Mouse (Mus musculus): ENCODE measurements around the gene Orai1.

Orai1 gene

GRCm38 (mm10) chr5:122997205-122998204 is 17.4 kb upstream of the Orai1 start:
- no peak for DNase-seq

GRCm38 (mm10) chr5:123000901-123001300 is 14.0 kb upstream of the Orai1 start:
- DNase-seq: no peak

DNA sequence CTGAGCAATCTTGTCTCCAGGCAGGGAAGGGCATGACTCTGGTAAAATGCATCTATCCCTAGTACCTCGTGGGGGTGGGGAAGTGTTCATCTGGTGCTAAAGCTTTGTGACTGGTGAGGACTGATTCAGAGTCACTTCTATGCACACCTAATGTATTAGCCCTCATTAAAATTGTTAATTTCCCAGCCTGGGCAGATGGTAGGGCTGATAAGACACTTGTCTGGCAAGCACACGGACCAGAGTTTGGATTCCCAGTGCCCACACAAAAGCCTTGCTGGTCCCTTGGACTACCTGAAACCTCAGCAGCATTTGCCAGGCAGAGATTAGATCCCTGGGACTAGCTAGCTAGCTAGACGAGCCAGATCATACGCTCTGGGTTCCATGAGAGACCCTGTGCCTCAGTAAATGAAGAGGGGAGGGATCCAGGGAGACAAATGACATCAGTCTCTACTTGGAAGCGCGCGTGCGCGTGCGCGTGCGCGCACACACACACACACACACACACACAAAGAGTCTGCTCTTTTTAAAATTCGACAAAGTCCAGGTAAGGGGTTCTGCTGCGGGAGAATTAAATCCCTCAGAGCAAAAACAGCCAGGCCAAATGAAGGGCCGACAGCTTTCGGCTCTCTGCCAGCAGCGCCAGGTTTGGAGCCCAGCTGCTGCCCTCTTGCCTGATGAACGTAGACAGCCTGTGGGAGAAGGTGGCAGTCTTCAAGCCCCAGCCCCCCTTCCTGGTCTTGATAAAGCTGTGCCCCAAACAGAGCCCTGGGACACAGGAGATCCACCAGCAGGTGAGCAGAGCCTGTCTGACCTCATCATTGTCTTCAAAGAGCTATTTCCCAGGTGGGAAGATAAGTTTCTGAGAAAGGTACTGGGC is 8.9 kb upstream of the Orai1 start:
- DNase-seq: no peak

DNA sequence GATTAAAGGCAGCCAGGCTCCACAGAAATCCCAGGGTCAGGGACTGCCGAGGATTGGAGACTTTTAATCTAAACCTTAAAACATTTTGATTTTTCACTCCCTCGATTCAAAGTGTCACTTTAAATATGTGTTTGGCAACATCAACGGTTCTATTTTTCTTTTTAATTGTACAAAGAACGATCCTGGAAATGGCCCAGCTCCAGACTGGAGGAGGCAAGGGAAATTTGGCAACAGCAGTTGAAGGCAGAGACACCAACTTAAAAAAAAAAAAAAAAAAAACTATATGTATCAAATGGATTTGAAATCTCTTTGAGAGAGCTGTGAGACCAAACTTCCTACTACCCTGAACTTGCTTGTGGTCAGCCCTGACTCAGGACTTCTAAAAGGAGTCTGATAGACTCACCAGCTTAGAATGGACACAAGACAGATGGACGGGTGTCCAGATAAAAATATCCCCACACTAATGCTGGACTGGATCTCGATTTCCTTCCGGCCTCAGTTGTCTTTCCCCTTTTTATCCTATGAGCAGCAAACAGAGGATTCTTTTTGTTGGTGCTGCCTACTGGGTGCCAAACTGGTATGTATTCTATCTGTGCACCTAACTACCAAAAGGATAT is 5.9 kb upstream of the Orai1 start:
- no peak for DNase-seq

DNA sequence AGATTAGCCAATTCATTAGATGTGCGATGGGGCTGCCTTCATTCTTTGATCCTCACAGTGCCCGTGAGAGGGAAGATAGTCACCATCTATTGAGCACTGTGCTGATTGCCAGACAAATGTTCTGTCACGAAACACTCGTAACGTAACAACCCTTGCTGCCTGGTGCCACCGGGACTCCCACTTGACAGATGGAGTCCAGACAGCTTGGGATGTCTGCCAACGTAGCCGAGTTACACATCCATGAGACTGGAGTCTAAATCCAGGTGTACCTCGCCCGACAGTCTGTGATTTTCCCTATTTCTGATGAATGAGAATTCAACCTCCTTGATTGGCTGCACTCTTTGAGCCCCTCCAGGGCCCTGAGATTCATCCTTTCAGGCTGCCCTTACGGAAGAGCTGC is 5.0 kb upstream of the Orai1 start:
- no peak for DNase-seq

DNA sequence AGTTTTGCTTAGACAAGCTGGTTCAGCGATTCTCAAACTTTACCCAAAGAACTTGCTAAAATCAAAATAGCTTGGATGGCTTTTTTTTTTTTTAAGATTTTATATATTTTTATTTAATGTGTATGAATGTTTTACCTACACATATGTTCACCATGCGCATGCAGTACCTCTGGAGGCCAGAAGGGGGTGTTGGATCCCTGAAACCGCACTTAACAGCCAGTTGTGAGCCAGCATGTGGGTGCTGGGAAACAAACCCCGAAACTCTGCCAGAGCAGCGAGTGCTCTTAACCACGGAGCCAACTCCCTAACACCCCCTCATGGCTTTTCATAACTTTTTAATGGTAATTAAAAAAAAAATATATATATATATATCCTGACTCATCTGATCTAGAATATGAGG is 4.1 kb upstream of the Orai1 start:
- DNase-seq: no peak

- DNase-seq: no peak
Observed at GRCm38 (mm10) chr5:123011705-123012104, 3.2 kb upstream of the Orai1 start.

DNA sequence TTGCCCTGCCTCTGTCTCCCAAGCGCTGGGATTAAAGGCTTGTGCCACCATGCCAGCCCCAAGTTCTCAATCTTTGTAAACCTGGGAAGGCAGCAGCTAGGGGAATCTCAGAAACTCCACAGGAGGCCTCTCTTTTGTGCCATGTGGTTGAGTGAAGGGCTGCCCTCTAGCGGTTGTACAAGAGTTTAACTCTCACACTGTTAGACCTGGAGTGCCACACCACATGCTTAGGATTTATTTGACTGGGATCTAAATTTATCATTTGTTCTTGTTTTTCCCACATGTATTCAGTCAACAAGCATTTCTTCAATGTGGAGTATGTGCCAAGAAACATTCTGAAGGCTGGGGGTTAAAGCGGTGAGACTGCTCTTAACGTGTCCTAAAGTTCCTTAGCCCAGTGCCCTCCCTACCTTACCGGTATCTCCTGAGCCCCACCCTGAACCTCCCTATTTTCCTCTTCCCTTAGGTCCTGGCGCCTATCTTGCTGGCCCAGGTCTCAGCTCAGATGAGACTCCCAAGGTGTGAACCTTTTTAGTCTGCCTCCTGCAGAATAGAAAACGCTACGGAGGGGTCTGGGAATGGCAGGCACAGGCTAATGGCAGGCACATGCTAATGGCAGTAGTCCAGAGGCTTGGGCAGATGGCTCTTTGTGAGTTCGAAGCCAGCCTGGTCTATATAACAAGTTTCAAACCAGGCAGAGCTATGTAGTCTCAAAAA is 1.1 kb upstream of the Orai1 start:
- DNase-seq: peak; percentile 63

GRCm38 (mm10) chr5:123015915-123016314 is 1.0 kb downstream of the Orai1 start:
- no peak for DNase-seq

DNA sequence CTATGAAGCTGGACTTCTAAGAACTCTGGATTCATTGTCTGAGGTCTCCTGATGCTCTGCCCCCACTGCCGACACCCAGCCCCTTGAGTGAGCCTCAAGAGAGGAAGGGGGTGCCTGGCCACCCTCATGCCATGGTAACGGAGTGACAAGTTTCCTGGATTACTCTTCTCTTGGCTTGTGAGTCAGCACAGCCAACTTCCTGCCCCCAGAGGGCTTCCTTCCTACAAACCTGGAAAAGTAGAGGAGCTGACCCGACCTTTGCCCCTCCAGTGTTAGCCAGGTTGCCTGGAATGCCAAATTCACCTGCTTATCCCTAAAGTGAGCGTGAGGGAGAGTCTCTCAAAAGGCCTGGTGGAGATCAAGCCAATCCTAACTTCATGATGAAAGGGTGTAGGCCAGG is 2.6 kb downstream of the Orai1 start:
- DNase-seq: no peak

DNA sequence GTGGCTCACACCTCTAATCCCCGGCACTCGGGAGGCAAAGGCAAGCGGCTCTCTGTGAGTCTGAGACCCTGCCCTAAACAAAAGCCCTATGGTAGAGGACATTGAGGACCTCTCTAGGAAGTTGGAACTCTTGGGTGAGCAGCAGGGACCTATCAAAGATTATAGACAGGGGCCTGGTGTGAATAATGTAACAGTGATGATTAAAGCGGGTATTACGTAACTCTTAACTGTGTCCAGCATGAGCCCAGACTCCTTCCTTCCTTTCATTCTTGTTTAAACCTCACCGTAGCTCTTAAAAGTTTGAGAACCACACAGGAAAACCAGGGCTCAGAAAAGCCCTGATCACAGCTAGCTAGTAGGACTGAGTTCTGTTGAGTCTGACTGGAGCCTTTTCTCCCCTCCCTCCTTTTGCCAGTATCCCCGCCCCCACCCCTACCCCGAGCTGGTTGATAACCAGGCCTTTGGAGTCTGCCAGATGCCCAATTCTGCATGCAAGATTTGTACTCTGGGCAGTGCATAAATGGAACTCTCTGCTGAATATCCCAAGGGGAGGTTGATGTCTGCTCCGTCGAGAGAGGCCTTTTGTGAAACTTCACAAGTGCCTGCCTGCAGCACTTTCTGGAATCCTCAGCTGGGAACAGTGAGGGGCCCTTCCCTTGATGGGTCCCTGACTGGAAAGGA is 4.6 kb downstream of the Orai1 start:
- DNase-seq: no peak

GRCm38 (mm10) chr5:123020426-123020825 is 5.6 kb downstream of the Orai1 start:
- DNase-seq: no peak

GRCm38 (mm10) chr5:123021438-123021837 is 6.6 kb downstream of the Orai1 start:
- DNase-seq: no peak

DNA sequence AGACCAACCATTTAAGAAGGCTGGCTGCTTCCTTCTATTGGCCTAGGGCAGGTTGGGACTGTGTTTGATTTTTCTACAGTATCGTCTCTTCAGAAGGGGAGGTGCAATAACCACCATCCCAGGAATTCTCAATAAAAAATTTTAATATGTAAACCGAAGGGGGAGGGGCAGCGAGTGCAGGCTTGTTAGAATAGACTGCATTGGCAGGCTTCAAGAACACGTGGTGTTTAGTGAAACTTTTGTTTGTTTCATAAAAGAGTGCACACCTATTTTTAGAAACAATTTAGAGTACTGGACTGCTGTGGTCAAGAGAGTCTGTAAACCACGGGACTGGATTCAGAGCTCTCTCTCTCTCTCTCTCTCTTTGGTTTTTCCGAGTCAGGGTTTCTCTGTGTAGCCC is 8.2 kb downstream of the Orai1 start:
- no peak for DNase-seq

DNA sequence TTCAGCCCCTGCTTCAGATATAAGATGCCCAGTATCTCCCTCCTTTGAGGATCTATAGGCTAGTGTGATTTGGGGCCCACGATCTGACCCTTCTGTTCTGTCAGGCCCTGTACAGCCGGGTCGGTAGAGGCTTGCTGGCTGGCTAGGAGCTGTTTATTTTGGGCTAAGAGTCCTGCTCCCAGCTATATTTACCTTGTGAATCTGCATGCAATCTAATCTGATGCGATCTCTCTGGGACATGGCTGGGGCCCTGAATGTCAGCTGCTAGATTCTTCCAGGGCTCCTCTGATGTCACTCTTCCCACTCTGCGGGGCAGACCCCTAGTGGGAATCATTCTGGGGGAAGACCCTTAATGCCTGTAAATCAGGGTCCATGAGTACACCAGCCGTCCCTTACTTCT is 9.4 kb downstream of the Orai1 start:
- DNase-seq: no peak

- no peak for DNase-seq
Observed at GRCm38 (mm10) chr5:123024965-123025573, 10.2 kb downstream of the Orai1 start.

DNA sequence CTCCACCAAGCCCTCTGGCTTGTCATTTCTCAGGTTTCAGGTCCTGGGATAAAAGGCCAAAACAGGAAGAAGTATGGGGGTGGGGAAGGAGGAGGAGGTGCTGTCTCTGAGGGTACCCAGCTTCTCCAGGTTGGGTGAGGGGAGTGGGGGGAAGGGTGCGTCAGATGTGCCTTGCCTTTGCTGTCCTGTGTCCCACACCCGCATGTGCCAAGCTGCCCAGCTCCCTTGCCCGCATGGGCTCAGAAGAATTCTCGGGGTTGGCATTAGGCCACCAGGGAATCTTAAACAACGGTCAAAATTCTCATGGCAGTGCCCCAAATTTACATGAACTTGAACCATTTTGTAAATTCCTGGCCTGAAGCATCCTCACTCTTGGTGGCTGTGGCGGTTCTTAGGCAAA is 11.5 kb downstream of the Orai1 start:
- no peak for DNase-seq

DNA sequence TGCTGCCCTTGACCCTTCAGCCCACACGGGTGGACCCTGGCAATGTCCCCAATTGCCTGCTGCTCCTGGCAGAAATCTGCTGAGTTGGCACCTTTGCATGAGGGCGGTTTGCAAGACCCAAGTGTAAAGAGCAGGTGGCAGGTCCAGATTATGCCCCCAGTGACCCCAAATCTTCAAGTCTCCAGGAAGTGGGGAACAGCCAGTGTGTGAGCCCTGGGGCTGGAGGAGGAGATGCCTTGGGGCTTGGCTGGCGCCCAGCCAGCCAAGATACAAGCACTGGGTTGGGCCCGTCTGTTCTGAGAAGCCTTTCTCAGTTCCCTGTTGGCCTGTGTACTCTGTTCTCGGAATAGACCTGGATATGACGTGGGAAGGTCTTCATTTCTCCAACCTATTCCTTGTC is 12.6 kb downstream of the Orai1 start:
- no peak for DNase-seq

GRCm38 (mm10) chr5:123029729-123030128 is 14.9 kb downstream of the Orai1 start:
- no peak for DNase-seq

DNA sequence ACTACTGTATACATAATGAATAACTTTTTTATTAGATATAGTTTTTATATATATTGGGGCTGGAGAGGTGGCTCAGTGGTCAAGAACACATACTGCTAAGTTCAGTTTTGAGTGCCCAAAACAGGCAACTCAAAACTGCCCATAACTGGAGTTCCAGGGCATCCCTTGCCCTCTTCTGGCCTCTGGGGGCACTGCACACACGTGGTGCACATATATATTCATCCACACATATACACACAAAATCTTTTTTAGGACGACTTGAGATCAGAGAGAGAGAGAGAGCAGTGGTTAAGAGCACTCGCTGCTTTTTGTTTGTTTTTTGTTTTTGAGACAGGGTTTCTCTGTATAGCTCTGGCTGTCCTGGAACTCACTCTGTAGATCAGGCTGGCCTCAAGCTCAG is 16.4 kb downstream of the Orai1 start:
- no peak for DNase-seq

DNA sequence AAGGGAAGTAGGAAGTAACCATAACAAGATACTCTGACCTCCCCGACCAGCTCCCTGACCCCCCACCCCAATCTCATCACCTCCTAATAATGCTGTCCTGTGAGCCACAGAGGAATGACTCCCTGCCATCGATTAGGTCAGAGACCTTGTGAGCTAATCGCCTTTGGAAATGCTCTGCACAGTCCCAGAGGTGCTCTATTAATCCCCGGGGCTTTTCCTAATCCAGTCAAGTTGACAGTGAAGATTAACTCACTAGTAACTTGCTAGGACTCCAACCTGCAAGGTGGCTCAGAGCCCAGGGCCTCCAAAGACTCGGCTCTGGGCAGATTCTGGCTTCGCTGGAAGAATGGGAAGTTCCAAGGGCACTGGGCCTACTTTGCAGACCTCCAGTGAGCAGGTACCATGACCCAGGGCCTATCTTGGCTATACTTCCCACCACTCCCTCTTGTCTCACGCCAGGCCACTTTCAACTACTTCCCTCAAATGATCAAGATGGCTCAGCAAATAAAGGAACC is 18.8 kb downstream of the Orai1 start:
- no peak for DNase-seq

Data from right cerebral cortex, postnatal 4 days (tissue).